Mouse (Mus musculus) liver, embryonic 12.5 days (tissue): Measurements from ENCODE around the gene Gba. TPM values are rescaled to one million over a fixed set of nuclear protein-coding genes. Genes with fewer than 3 reads are reported as not detected.
"Not testable (repeated sequence)": the region's sequence is repeated elsewhere in the genome, so short reads cannot be mapped to it uniquely, and the experiment has no call there.

Experiments
- ATAC-seq: fragments of 200-750 bp; cut with Nextera tagmentation; 2 replicates; pipeline ENCODE4 v1.8.0; 2017; ENCODE audit warnings: moderate number of reproducible peaks, mild to moderate bottlenecking, moderate library complexity
- H3K27ac ChIP-seq: fragments of 300-500 bp; sonication (generic); 2 replicates; pipeline ENCODE4 v1.5.1; 2016; ENCODE audit warnings: mild to moderate bottlenecking
- H3K27me3 ChIP-seq: fragments of 300-500 bp; sonication (generic); replicated peaks from 2 replicates; pipeline ENCODE4 v1.6.1; 2016; ENCODE audit warnings: mild to moderate bottlenecking, moderate library complexity
- H3K36me3 ChIP-seq: fragments of 300-500 bp; sonication (generic); 2 replicates; pipeline ENCODE4 v1.6.1; 2016; ENCODE audit warnings: mild to moderate bottlenecking, moderate library complexity
- H3K4me1 ChIP-seq: fragments of 300-500 bp; sonication (generic); 2 replicates; pipeline ENCODE4 v1.6.1; 2016
- H3K4me2 ChIP-seq: fragments of 300-500 bp; sonication (generic); 2 replicates; pipeline ENCODE4 v1.6.1; 2016; ENCODE audit warnings: mild to moderate bottlenecking, moderate library complexity
- H3K4me3 ChIP-seq: fragments of 300-500 bp; sonication (generic); 2 replicates; pipeline ENCODE4 v1.5.1; 2016; ENCODE audit warnings: mild to moderate bottlenecking, moderate library complexity
- H3K9ac ChIP-seq: fragments of 300-500 bp; sonication (generic); 2 replicates; pipeline ENCODE4 v1.6.1; 2016; ENCODE audit warnings: mild to moderate bottlenecking, moderate library complexity
- H3K9me3 ChIP-seq: fragments of 300-500 bp; sonication (generic); replicated peaks from 2 replicates; pipeline ENCODE4 v1.6.1; 2016; ENCODE audit warnings: mild to moderate bottlenecking, moderate library complexity
- WGBS: fragments of 180-500 bp; shearing (Covaris S2); methylation state at CpG from one replicate; pipeline ENCODE4 v1.1.7; 2016; ENCODE audit not compliant: insufficient replicate concordance; 5-methylcytosine and 5-hydroxymethylcytosine counted together
- polyA plus RNA-seq: library from polyadenylated mRNA; unstranded; fragments of >200 nt; fragmentation: Nextera tagmentation; extraction: Ambion mirVana; gene quantifications from 2 replicates; pipeline ENCODE4 v1.2.1, GENCODE M21; 2016

Gba gene
- polyA plus RNA-seq, result 26.6 and 26.7 TPM in 2 replicates

DNA sequence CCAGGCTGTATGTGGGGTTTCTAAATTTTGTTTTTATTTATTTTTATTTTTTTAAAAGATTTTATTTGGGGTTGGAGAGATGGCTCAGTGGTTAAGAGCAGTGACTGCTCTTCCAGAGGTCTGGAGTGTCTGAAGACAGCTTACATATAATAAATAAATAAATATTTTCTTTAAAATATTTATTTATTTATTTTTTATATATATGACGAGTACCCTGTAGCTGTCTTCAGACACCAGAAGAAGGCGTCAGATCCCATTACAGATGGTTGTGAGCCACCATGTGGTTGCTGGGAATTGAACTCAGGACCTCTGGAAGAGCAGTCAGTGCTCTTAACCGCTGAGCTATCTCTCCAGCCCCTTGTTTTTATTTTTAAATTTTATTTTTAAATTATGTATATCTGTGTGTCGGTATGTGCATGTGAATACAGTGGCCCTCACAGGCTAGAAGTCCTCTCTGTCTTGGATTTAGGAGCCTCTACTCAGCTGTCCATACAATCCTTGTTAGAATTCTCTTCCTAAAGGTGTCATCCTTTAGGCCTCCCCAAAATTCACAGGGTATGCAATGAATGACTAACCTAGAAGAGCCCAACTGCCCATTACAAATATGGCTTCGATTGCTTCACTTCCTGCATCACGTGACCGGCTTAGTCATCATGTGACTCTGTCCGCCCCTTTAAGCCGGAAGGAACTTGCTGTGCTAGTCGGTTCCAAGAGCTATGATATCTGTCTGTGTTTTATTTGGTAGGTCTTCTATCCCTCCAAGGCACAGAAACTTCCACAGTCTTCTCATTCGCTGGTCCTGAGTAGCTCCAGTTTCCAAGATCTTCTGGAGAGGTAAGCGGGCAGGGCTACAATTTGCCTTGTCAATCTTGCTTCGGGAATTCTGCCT is at the start of gene Gba:
Gene Gba, plus strand, starts transcription at position 676 of the 889 bp plus-strand sequence.
- Histone ChIP-seq H3K36me3 (peaks cover 35% of the 10 kb centered on the region), H3K4me1 (peaks cover 11% of the 10 kb centered on the region), H3K9ac (peak within 1 kb of the TSS; percentile 74), H3K4me2 (peak within 1 kb of the TSS; percentile 76), H3K27me3 (peaks cover 4% of the 10 kb centered on the region; the same call in 1 of the 2 replicates), H3K27ac (peak within 1 kb of the TSS; percentile 59), H3K9me3 (no peaks in the 10 kb centered on the region), H3K4me3 (peak within 1 kb of the TSS; percentile 72)
- 22% methylated on average over 13 of the region's 13 CpGs for WGBS
- peak; percentile 76 for ATAC-seq

DNA sequence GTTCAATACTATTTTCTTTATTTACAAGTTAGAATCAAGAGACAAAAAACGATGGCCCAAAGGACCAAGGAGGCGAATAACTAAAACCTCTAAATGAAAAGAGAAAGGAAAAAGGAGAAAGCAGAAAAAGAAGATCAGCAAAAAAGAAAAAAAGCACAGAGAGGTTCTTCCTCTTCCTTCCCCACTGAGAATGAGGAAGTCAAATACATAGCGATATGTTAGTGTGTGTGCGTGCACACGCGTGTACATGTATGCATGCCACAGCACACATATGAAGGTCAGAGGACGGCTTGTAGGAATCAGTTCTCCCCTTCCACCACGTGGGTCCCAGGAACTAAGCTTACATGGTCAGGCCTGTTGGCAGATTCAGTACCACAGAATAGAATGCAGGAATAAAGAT is 45.8 kb upstream of the Gba start:
- 67% methylated on average over 8 of the region's 8 CpGs for WGBS
- Histone ChIP-seq H3K4me2 (no peak overlapping the region), H3K36me3 (no peaks in the 10 kb centered on the region), H3K4me1 (peaks cover 35% of the 10 kb centered on the region), H3K4me3 (no peak overlapping the region), H3K27me3 (peaks cover 63% of the 10 kb centered on the region), H3K9ac (no peak overlapping the region), H3K9me3 (no peaks in the 10 kb centered on the region), H3K27ac (no peak overlapping the region)
- ATAC-seq, result no peak

DNA sequence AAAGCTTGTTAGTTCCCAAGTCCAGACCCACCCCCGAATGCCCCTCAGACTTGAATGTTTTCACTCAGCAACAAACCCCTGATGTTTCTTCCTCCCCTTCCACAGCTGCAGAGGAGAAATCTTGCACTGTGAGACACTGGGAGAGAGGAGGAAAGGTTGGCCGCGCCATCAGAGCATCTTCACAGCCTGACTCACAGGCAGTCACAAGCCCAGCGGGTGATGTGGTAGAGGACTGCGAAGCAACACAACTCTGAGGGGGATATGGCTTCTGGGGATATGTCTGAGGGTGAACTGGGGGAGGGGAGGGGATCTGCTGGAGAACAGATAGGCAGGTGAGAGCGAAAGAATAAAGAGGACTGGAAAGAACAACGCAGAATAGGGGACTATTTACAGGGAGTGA is 44.1 kb upstream of the Gba start:
- peaks cover 29% of the 10 kb centered on the region for H3K4me1 ChIP-seq
- ATAC-seq, result no peak
- no peak overlapping the region for H3K4me3 ChIP-seq
- H3K9ac ChIP-seq, result no peak overlapping the region
- H3K27ac ChIP-seq, result no peak overlapping the region
- 21% methylated on average over 7 of the region's 7 CpGs for WGBS
- H3K9me3 ChIP-seq, result no peaks in the 10 kb centered on the region
- peaks cover 49% of the 10 kb centered on the region for H3K27me3 ChIP-seq
- peak overlapping the region; percentile 99; the same call in 1 of the 2 replicates for H3K4me2 ChIP-seq
- no peaks in the 10 kb centered on the region for H3K36me3 ChIP-seq

DNA sequence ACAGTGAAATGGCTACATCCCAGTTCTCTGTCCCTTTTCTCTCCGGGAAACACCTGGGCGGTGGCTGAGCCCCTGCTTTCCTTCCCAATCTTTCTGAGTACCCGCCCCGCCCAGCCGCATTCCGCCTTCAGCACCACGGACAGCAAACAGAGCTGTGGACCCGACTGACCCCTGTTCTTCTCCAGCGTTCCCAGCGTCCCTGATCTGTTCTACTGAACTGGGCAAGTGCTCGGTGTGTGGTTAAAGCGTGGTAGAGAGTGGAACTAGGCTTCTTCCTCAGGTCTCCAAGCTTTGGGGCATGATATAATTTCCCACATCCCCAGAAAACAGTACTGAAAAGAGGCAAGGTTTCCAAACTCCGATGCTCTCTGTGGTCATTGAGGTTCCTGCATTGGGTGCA is 43.5 kb upstream of the Gba start:
- WGBS, result 3% methylated on average over 13 of the region's 13 CpGs
- Histone ChIP-seq H3K36me3 (no peaks in the 10 kb centered on the region), H3K9me3 (no peaks in the 10 kb centered on the region), H3K27me3 (peaks cover 44% of the 10 kb centered on the region), H3K4me3 (peak overlapping the region; percentile 63), H3K4me2 (peak overlapping the region; percentile 99), H3K9ac (peak overlapping the region; percentile 59; the same call in 1 of the 2 replicates), H3K4me1 (peaks cover 35% of the 10 kb centered on the region), H3K27ac (no peak overlapping the region)
- ATAC-seq, result no peak

DNA sequence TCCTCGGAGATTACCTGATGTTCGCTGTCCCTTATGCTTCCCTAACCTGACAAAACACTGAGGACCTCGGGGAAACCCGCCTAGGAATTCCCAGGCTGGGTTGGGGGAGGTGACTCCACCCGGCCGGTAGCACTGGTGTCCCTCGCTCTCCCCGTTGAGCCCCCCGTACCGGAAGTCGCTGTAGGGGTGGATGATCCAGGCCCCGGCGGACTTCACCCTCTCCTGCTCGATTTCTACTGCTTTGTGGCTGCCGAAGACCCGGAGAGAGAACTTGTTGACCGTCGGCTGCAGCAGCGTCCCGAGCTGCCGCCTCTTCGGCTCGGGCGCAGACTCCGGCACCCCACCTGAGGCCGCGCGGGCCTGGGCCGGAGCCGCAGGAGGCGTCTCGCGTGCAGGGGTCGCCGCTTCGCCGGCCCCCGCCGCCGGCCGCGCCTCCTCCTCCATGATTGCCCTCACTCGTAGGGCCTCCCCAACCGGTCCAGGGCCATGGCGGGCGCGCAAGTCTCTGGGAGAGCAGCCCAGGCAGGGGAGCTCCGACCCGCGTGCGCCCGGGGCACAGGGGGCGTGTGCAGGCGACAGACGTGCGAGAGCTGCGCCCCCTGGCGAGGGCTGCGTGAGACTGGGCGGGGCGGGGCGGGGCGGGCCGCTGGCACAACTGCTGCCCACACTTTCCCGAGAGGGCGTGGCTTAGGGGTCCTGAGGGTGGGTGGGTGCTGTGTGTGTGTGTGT is 42.9 kb upstream of the Gba start, which contains the start of gene Hcn3:
Gene Hcn3, minus strand, starts transcription at position 581 of the 729 bp plus-strand sequence.
- no peaks in the 10 kb centered on the region for H3K9me3 ChIP-seq
- H3K4me3 ChIP-seq, result peak within 1 kb of the TSS; percentile 63
- no peaks in the 10 kb centered on the region for H3K36me3 ChIP-seq
- WGBS, result under 1% methylated on average over 66 of the region's 66 CpGs
- H3K4me1 ChIP-seq, result peaks cover 36% of the 10 kb centered on the region
- H3K27ac ChIP-seq, result no peak within 1 kb of the TSS
- H3K27me3 ChIP-seq, result peaks cover 42% of the 10 kb centered on the region
- H3K9ac ChIP-seq, result peak within 1 kb of the TSS; percentile 59
- ATAC-seq, result peak; percentile 48
- peak within 1 kb of the TSS; percentile 99 for H3K4me2 ChIP-seq

DNA sequence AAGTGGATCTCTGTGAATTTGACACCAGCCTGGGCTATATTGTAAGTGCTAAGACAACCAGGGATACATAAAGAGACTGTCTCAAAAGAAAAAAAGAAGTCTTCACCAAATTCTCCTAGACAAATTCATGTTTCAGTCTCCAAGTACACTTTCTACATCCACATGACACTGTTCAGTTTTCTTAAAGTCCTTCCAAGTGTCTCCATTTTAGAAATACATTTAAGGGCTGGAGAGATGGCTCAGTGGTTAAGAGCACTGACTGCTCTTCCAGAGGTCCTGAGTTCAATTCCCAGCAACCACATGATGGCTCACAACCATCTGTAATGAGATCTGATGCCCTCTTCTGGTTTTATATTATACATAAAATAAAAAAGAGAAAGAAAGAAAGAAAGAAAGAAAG is 41.5 kb upstream of the Gba start:
- not testable (repeated sequence) for ATAC-seq, H3K9me3 ChIP-seq, H3K9ac ChIP-seq, H3K4me2 ChIP-seq, H3K36me3 ChIP-seq, H3K27ac ChIP-seq, H3K4me3 ChIP-seq
- Histone ChIP-seq H3K27me3 (peaks cover 30% of the 10 kb centered on the region), H3K4me1 (peaks cover 45% of the 10 kb centered on the region)

- H3K9me3 ChIP-seq, result no peaks in the 10 kb centered on the region
- no peak overlapping the region for H3K9ac ChIP-seq
- peaks cover 29% of the 10 kb centered on the region for H3K27me3 ChIP-seq
- 72% methylated on average over 4 of the region's 4 CpGs for WGBS
- H3K36me3 ChIP-seq, result peaks cover 7% of the 10 kb centered on the region
- no peak overlapping the region for H3K27ac ChIP-seq
- no peak for ATAC-seq
- H3K4me3 ChIP-seq, result no peak overlapping the region
- H3K4me2 ChIP-seq, result no peak overlapping the region
- H3K4me1 ChIP-seq, result peaks cover 51% of the 10 kb centered on the region
These were observed 40.9 kb upstream of the Gba start for GRCm38 (mm10) chr3:89161786-89162185.

- Histone ChIP-seq H3K27ac (no peak overlapping the region), H3K27me3 (peaks cover 18% of the 10 kb centered on the region), H3K4me1 (peaks cover 55% of the 10 kb centered on the region), H3K4me2 (no peak overlapping the region), H3K4me3 (no peak overlapping the region), H3K9me3 (no peaks in the 10 kb centered on the region), H3K36me3 (peaks cover 20% of the 10 kb centered on the region), H3K9ac (no peak overlapping the region)
- no peak for ATAC-seq
- 69% methylated on average over 1 of the region's 1 CpGs for WGBS
These were observed 39.6 kb upstream of the Gba start for GRCm38 (mm10) chr3:89163123-89163522.

- no peak for ATAC-seq
- Histone ChIP-seq H3K36me3 (peaks cover 26% of the 10 kb centered on the region), H3K4me2 (peak overlapping the region; percentile 74), H3K4me3 (peak overlapping the region; percentile 89), H3K27me3 (peaks cover 11% of the 10 kb centered on the region), H3K9ac (peak overlapping the region; percentile 93), H3K9me3 (no peaks in the 10 kb centered on the region), H3K4me1 (peaks cover 54% of the 10 kb centered on the region), H3K27ac (peak overlapping the region; percentile 97; the same call in 1 of the 2 replicates)
- WGBS, result 54% methylated on average over 5 of the region's 5 CpGs
These were observed 39.0 kb upstream of the Gba start for GRCm38 (mm10) chr3:89163643-89164245.

GRCm38 (mm10) chr3:89164506-89165267 is 38.0 kb upstream of the Gba start, which contains the start of gene Clk2:
Gene Clk2, plus strand, starts transcription at chr3:89164795.
- H3K36me3 ChIP-seq, result peaks cover 35% of the 10 kb centered on the region
- ATAC-seq, result peak; percentile 98
- peaks cover 2% of the 10 kb centered on the region; the same call in 1 of the 2 replicates for H3K27me3 ChIP-seq
- H3K4me2 ChIP-seq, result peak within 1 kb of the TSS; percentile 74
- H3K27ac ChIP-seq, result peak within 1 kb of the TSS; percentile 97
- peaks cover 44% of the 10 kb centered on the region for H3K4me1 ChIP-seq
- no peaks in the 10 kb centered on the region for H3K9me3 ChIP-seq
- peak within 1 kb of the TSS; percentile 89 for H3K4me3 ChIP-seq
- H3K9ac ChIP-seq, result peak within 1 kb of the TSS; percentile 93
- under 1% methylated on average over 77 of the region's 79 CpGs for WGBS

DNA sequence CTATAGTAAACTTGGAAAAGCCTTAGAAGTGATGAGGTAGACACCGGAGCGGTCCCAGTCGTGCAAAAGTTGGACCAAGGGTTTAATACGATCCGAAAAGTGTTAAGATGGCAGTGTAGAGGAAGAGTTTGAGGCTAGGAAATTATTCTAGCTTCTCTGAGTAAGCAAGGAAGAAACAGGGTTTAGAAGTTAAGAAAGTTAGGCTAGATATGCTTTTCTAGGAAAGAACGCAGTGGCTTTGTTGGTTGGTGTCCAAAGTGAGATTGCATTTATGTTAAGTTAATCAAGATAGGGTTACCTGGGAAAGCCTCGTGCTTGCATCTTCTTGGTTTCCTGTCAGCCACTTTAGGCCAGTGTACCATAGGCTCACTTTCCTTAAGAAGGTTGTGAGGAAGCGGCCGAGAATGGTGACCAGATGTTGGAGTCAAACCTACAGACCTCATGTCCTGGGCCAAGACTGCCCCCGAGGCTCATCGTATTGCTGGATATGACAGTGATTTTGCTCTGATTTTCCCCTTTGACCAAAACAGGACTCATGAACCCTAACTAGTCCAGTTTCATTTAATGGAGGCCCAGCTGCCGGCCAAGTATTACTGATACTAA is 37.4 kb upstream of the Gba start:
- H3K9ac ChIP-seq, result peak overlapping the region; percentile 93
- no peaks in the 10 kb centered on the region for H3K9me3 ChIP-seq
- WGBS, result 15% methylated on average over 12 of the region's 12 CpGs
- H3K36me3 ChIP-seq, result peaks cover 42% of the 10 kb centered on the region
- H3K4me2 ChIP-seq, result peak overlapping the region; percentile 74
- peak overlapping the region; percentile 89 for H3K4me3 ChIP-seq
- no peak for ATAC-seq
- peak overlapping the region; percentile 97 for H3K27ac ChIP-seq
- H3K4me1 ChIP-seq, result peaks cover 37% of the 10 kb centered on the region
- no peaks in the 10 kb centered on the region for H3K27me3 ChIP-seq
